Mouse (Mus musculus) urinary bladder, postnatal 10 days (tissue): Measurements from ENCODE around the gene Nfic.
A peak's percentile ranks its signal among the peaks of the same experiment; 100 is the strongest.

ENCODE experiments used
- DNase-seq: peaks from one replicate; pipeline ENCODE4 v3.0.0; 2022; ENCODE audit warnings: low spot score

Nfic gene

DNA sequence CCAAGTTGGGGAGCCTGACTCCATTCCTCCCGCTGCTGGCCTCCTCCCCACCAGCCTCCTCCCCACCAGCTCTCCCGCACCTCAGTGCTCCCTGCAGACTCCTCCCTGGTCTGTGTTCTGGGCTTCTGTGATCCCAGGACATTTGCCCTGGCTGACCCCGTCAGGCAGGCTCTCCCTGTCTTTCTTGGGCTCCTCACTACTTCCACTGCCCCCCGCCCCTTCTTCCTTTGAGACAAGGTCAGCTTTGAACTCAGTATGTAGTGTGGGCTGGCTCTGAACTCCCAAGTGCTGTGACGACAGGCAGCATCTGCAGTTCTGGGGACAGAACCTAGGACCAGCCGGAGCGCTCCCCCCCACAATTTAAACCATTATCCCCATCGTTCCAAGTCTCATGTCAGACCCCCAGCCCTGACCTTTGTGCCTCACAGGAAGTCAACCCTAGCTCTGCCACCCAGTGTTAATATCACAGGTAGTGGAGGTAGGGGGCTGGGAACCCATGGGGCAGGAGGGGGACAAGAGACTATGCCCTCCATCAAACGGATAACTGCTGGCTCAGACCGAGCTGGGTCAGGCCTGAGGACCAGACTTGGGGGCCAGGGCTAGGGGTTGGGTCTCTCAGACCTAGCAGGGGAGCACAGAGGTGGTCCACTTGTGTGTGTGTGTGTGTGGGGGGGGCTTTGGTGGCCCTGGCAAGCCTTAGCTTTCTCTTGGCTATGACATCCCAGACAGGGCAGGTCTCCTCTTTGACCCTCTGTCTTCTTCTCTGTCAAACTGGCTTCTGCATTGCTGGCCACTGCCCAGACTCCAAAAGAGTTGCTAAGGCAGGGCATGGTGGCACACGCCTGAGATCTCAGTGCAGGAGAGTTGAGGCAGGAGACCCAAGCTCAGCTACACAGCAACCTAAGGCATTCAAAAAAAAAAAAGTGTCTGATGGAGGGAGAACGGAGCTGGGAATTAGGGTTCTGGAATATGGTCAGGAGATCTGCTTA, 37.9 kb downstream of the Nfic start:
- DNase-seq, result no peak

DNA sequence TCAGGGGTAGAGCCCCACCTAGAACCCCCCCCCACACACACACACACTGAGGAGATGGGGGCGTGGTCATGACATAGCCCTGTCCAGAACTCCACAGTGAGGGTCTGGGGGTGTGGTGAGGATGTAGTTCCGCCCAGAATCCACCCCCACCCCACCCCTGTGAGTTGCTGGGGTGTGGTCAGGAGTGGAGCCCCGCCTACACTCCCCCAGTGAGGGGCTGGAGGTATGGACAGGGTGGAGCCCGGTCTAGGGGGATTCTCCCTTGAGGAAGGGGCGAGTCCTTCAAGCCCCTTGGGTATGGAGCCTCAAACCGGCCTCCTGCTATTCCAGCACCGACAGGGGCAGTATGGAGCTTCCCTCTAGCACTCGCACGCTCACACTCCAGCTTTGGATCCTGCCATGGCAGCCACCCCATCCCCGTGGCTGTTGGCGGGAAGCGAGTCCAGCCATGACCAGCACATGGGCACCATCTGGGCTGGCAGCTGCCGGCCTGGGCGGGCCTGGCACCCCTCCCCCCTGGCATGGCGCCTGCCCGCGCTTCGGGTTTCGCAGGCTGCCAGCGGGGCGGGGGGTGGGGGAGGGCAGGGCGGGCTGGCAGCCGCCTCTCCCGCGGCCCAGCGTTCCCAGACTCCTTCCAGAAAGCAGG, 38.7 kb downstream of the Nfic start:
- no peak for DNase-seq

DNA sequence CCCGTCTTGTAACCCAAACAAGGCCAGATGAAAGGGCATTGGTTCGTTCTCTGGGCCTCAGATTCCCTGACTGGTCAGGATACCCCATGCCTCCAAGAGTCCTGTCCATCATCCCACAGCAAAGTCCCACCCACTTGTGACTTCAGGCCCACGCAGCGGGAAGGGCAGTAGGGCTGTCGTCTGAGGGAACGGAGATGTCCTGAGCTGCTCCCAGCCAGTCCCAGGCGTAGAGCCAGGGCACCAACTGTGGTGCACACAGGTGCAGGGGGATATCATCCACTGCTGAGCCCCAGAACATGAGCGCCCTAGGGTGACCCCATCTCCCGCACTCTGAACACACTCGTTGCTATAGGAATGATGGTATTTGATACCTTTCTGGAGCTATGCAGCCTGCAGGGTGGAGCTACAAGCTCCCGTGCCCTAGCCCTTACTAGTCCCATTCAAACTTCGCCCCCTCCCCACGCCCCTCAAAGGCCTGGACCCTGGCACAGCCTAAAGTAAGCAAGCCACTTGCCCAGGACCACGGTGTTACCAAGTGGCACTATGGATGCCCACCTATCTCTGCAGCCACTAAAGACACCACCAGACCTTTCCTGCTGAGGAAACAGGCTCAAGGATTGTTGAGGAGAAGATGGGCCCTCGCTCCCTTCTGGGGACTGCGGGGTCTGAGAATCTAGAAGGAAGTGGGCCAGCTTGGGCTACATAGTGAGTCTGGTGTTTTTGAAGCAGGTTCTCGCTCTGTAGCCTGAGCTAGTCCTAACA, 39.7 kb downstream of the Nfic start:
- DNase-seq, result no peak

DNA sequence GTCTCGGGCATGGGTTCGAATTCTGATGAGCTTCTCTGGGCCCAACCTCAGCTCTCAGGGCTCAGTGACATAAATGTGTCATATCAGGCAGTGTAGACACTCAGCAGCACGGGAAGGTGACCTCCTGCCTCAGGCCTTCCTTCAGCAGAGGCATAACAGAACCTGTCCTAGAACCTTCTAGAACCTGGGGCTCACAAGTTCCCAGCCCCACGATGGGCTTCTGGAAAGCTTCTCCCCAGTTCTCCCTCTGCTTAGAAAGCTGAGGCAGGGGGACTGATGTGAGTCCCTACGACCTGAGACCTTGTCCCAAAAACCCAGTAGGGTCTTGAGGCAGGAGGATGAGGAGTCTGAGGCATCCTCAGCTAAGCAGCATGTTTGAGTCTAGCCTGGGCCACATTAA, 40.3 kb downstream of the Nfic start:
- no peak for DNase-seq

GRCm38 (mm10) chr10:81414682-81415081, 40.8 kb downstream of the Nfic start:
- DNase-seq, result no peak

DNA sequence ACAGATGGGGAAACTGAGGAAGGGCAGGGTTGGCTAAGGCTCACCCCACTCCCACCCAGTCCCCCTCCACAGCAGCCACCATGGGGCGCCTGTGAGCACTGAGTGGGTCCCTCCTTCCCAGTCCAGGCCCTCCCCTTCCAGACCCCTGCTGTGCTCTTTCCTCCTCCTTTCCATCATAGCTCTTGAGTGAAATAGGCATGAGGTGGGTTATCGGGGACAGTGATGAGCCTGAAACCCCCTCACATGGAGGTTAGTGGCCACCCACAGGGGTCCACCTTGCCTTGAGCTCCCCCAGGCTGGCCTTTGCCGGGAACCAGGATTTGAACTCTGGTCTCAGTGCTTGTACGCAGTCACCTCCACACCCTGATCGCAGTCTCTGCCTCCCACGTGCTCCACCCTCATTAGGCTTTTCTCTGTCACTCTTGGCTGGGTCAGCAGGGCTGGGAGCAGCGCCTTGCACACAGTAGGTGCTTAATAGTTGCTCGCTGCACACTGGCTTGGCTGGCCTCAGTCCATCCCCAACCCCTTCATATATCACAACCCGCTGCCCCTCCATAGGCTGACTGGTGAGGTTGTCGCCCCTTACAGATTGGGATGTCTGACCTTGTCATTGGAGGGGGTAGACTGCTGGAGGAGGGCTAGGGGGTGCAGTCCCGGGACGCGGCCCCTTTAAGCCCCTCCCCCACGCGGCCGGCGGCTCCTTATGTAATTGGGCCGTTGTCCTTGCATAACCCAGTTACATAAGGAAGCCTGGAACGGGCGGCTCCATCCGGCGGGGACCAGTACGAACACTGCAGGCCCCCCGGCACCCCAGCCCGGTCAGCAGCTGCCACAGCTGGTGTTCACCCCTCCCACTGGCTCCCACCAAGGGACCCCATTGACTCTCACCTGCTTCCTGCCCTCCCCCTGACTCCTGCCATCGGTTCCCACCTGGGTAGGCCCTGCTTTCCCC, 41.8 kb downstream of the Nfic start:
- DNase-seq, result peak; percentile 80

DNA sequence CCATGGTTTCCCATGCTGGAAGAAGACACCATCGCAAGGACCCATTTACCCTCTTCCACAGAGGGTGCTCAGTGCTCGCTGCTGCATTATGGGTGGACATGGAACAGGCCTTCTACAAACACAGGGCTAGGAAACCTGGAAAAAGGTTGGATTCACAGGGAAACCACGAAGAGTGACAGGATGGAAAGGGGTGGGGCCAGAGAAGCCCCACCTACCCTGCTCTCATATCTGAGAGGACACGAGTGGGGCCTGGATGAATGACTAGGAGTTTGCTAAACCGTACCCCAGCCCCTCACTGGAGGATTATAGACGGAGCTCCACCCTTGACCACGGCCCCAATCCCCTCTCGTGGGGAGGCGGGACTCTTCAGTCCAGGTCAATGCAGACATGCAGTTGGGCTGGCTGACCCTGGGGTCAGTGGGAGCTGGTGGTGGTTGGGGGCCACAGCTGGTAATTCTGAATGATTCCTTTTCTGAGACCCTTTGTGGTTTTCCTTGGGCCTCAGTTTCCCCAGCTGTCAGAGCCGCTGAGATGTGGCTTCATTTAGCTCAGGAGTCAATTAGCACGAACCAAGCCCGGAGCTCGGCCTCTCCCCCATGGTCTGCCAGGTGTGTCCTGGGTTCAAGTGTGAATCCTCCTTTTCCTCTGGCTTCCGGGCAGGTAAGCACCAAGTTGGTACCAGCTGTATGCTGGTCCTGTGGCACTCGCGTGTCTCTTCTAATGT, 42.7 kb downstream of the Nfic start:
- no peak for DNase-seq

- no peak for DNase-seq
Observed at GRCm38 (mm10) chr10:81411471-81412400, 43.7 kb downstream of the Nfic start.

DNA sequence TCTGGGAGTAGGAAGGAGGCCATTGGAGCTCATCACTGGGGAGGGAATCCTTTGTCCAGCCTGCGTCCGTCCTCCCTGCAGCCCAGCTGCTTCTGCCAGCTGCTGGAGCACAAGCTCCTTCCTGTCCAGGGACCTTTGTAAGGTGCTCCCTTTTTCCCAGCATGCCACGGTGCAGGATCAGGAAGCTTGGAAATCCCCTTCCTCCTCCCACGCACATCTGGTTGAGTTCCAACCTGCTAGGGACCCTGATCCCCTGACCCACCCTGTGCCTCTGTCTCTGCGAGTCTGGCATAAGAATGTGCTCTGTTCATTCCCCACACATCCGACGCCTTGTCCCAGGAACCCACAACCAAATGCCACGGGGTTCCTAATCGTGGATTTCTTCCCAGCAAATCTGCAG, 44.5 kb downstream of the Nfic start:
- no peak for DNase-seq

DNA sequence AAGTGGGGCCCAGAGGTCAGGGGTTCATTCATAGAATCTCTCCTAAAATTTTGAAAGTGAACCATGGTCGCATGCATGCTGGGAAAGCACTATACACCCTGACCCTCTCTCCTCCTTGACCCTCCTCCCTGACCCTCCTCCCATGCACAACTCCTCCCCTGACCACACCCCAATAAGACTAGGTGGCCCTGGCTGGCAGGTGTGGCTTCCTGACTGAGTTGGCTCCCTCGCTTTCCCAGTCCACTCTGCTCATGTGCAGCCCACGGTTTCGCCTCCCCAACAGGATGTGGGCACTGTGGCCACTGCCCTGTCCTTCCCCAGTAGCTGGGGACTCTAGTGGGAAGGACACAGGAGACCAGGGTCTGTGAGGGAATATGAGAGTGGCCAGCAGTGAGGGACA, 45.1 kb downstream of the Nfic start:
- DNase-seq, result no peak

DNA sequence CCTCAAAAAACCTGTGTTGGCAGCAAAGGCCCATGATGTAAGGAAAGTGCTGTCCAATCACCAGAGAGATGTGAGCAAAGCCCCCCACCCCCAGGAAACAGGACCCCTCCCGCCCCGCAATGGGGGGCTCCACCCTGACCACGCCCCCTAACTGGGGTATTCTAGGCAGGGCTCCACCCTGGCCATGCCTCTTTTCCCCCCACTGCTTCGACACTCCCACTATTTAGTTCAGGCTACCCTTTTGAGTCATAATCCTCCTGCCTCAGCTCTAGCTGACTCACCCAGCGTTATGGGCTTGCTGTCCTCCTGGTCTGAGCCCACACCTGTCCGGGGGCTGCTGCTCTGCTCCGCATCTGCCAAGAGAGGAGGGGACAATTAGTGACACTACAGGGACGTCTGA, 46.1 kb downstream of the Nfic start:
- no peak for DNase-seq

GRCm38 (mm10) chr10:81408871-81409291, 46.6 kb downstream of the Nfic start:
- DNase-seq, result no peak

- no peak for DNase-seq
Observed at GRCm38 (mm10) chr10:81408424-81408729, 47.1 kb downstream of the Nfic start.

DNA sequence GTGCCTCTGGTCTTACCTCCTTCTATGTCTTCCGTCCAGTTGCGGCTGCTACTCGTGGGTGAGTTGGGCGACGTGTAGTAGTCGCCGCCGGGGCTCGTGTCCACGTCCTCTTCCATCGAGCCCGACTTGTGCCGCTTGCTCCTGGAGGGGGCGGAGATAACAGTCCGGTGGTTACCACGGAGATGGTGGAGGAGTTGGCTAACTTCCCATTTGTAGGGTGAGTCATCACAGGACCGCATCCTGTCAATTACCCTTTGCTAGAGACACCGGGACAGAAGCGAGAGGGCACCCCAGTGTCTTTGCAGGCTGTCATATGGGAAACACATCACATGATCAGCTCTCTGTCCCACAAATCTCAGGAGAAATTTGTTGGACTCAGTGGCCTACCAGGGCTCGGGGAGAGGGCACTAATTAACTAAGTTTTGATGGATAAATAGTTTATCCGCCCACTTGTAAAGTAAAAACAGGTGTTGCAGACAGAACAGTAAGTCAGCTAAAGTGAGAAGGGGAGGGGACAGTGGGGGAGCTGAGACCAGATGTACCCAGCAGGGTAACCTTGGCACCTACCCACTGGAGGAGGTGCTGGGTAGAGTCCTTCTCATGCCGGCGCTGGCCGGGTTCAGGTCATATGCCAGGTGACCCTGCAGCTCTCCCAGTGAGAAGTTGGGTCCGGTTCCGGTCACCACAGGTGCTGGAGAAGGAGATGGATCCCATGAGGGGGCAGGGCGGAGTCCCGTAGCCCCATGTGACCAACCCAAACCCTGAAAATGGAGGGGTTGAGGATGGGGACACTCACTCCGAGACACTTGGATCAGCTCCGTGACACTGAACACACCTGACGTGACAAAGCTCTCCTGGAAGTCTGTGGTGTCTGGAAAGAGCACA, 47.7 kb downstream of the Nfic start:
- DNase-seq, result no peak

DNA sequence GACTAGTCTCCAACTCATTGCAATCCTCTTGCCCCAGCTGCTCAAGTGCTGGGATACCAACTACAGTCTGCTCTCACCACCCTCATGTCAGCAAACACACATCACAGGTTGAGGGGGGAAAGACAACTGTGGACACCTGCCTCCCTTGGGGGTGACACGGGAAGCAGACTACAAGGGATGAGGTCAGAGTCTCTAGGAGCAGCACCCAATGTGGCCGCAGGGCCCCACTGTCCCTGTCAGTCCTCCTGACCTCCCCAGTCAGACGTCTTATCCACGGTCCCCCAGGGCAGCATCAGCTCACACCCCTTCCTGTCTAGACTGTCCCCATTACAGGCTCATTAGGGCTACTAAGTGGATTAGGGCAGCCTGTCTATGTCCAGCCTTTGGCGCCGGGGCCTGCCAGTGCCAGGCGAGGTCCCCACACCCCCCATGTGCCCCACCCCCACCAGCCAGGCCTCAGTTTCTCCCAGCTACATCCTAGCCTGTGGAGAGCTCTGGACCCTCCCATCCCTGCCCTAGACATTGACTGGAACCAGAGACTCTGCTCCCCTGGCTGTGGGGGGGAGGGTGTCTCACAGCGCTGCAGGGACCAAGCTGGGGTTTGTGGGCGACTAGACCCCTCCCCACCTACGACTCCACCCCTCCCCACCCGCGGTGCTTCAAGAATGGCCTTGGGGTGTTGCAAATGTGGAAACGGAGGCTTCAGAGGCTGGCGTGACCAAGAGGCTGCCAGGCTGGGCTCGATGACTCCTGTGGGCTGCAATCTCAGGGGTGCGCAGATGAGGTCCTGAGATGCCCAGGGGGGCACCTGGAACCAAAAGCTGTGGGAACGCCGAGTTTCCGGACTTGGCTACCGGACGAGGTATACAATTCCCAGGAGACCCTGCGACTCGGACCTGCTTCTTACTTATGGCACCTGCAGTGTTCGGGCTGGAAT, 48.7 kb downstream of the Nfic start:
- DNase-seq, result no peak

GRCm38 (mm10) chr10:81405588-81406201, 49.7 kb downstream of the Nfic start:
- DNase-seq, result no peak

DNA sequence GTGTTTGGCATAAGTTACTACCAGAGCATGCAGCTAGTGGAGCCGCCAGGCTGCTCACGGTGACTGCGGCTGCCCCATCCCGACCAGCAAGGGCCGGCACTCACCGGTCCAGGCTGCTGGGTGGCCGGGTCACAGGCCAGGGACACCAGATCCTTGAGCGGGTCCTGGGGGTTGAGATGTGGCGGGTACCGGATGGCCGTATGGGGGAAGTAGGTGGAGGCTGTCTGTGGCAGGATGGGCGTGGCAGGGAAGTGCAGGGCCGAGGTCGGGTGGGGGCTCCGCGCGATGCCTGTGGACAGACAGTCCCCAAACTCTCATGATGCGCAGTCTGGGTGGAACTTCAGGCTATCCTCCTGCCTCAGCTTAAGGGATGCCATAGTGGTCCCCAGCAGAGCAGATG, 50.7 kb downstream of the Nfic start:
- no peak for DNase-seq
